Mouse (Mus musculus): Measurements from ENCODE around the gene Ninl.
"Not testable (repeated sequence)": the region's sequence is repeated elsewhere in the genome, so short reads cannot be mapped to it uniquely, and the experiment has no call there.

The Ninl gene

GRCm38 (mm10) chr2:150947880-150948611 lies 91.1 kb downstream of the Ninl start:
- DNase-seq, result not testable (repeated sequence)

DNA sequence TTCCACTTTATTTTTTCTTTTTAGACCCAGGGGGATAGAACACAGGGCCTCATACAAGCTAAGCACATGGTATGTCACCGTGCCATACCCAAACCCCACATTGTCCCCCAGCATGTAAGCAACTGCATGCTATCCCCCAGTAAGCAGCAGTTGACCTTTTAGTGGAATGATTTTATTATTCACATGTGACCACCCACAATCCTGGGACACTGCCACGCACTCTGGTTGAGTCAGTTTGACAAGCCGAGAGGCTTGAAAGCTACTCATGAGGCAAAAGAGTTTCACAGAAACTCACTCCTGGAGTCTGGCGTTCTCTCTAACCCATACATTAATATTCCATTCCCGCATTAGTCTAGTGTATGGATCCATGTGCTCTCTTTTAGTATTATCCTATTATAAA lies 91.8 kb downstream of the Ninl start:
- not testable (repeated sequence) for DNase-seq

DNA sequence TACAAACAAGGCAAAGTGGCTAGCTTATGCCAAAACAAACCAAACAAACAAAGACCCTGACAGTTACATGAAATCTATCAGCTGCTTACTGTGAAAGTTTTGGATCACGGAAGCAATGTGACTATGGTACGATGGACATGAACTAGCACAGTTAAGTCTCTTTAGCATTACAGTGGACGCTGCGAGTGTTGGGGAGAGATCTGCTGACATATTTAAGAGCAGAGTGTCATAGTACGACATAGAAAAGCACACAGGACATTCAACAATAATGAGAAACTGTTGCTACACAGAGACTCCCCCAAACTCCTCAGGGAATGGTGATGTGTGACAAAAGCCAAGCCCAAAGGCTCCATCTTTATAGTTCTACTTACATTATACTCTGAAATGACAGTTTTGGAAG lies 95.2 kb downstream of the Ninl start:
- no peak for DNase-seq

DNA sequence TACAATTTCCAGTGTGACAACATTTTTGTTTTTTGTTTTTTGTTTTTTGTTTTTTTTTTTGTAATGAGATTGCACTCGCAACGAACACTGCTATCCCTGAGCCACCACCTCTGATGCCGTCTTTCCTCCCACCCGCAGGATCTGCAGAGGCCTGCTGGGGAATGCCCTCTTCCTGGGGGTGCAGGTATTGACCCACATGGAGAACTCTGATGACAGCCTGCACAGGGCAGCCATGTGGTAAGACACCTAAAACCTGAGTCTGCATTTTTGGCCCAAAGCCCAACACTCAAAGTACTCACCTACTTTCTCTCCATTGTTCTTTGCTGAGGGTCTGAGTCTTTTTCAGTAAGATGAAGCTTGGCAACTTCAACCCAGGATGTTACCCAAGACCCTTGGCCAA lies 104.5 kb downstream of the Ninl start:
- DNase-seq, result no peak

DNA sequence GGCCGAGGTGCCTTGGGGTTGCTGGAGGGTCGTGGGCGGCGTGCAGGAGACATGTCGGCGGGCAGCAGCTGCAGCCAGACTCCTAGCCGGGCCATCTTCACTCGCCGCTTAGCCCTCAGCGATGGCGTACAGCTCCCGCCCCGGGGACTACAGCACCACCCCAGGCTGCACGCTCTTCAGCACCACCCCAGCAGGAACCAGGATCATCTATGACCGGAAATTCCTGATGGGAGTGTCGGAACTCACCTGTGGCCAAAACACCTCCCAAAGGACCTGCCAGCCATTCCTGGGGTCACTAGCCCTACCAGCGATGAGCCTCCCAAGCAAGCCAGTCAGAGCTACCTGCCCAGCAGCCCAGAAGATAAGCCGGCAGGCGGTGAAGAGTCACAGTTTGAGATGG lies 105.7 kb downstream of the Ninl start:
- DNase-seq, result no peak

GRCm38 (mm10) chr2:150930806-150931205 lies 108.4 kb downstream of the Ninl start:
- DNase-seq, result no peak

- no peak for DNase-seq
Measured at GRCm38 (mm10) chr2:150929156-150929555, 110.0 kb downstream of the Ninl start.

DNA sequence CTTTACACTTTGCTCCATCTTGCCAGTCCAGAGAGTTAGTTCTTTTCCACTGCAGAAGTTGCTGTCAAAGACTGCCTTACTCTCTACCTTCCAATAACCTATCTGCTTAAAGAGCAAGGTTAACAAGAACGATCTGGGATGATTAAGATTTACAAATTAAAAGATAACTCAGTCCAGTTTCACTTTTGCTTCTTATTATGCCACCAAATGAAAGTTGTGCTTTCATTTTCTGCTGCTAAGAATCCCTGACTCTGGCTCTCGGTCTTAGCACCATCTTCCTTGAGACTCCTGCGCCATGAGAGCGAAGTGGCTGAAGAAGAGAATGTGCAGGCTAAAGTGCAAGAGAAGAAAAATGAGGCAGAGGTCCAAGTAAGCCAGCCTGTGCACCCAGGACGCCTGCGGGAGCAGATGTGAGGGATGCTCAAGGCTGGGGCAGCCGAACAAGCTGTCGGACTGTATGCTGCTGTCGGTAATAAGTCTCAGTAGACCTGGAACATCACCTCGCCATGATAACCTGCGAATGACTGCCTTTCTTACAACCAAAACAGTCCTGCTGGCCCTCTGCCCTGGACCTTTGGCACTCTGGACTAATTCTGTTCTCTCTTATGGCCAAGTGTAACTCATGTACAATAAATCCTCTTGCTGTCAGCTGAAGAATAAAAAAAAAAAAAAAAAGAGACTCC lies 112.0 kb downstream of the Ninl start:
- no peak for DNase-seq

GRCm38 (mm10) chr2:150923505-150923904 lies 115.7 kb downstream of the Ninl start:
- no peak for DNase-seq

GRCm38 (mm10) chr2:150923026-150923425 lies 116.2 kb downstream of the Ninl start:
- DNase-seq, result no peak

DNA sequence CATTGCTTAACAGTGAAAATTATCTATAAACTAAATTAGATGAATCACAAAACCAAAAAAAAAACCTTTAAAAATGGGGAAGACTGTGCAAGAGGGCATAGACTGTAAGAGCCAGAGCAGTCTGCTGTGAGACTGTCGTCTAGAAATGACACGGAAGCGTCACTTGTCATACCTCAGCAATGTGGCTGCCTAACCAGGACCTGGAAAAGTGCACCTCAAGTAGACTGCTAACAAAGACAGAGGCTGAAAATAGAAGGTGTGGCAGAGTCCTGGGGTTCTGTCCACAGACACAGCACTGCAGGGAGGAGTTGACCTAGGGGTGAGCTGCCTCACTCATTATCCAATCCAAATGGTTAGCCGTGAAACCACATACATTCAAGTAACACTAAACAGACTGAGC lies 117.0 kb downstream of the Ninl start:
- no peak for DNase-seq

DNA sequence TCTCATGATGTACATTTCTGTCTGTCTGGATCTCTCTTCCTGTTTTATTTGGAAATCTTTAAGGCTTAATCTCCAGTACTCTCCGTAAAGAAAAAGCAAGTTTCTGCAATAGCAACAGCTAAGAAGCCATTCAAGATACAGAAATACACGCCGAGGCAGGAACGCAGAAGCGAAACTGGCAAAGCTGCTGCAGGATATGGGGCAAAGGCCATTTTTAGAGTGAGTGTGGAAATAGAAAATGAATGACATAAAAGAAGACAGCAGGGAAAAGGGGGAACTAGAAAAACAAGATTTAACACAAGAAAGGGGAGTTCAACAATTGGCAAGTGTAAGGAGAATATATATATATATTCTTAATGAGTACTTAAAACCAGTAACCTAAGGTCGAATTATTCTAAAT lies 117.5 kb downstream of the Ninl start:
- no peak for DNase-seq

DNA sequence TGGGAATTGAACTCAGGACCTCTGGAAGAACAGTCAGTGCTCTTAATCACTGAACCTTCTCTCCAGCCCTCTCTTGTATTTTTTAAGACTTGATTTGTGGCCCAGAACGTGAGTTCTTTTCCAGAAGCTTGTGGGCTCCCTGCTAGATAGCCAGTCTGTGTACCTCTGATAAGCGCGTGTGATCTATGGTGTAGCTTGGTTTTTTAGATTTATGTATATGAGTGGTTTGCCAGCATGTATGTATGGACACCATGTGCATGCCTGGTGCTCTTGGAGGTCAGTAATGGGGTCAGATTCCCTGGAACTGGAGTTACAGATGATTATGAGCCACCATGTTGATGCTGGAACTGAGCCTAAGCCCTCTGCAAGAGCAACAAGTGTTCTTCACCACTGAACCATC lies 118.6 kb downstream of the Ninl start:
- DNase-seq, result no peak

- DNase-seq, result no peak
Measured at GRCm38 (mm10) chr2:150918720-150919119, 120.5 kb downstream of the Ninl start.

GRCm38 (mm10) chr2:150915786-150916185 lies 123.4 kb downstream of the Ninl start:
- DNase-seq, result no peak

DNA sequence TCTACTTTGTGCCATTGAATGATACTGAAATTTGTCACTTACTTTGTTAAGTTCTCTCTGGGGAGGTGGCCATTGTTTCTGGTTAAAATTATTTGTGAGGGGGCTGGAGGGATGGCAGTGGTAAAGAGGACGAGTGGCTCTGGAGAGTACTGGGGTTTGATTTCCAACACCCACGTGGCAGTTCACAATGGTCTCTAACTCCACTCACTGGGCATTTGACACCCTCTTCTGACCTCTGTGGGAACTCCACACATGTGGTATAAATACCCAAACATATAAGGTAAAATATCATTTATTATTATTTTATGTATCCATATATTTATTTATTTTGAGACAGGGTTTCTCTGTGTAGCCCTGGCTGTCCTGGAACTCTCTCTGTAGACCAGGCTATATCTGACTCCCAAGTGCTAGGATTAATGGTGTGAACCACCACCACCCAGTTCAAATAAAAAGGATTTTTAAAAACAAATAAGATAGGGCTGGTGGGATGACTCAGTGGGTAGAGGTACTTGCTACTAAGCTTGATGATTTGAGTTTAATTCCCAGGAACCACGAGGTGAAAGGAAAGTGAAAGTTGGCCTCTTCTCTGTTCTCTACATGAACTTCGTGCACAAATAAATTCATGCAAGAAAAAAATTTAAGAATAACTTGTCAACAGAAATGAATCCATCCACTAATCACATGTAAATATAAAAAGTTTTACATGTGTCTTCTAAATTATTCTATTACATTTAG lies 124.2 kb downstream of the Ninl start:
- DNase-seq, result no peak

GRCm38 (mm10) chr2:150910295-150910881 lies 128.8 kb downstream of the Ninl start:
- no peak for DNase-seq

GRCm38 (mm10) chr2:150909429-150910039 lies 129.6 kb downstream of the Ninl start:
- peak; percentile 98 for DNase-seq

DNA sequence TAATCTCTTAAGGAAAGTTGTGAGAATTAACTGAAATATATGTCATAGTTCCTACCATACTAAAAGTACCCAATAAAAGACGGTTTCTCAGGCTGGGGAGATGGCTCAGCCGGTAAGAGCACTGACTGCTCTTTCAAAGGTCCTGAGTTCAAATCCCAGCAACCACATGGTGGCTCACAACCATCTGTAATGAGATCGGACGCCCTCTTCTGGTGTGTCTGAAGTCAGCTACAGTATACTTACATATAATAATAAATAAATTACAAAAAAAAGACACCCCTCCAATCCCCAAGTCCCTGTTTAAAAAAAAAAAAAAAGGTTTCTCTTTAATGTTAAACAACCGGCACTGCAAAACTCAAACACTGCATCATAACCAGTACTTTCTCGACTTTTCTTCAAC lies 130.3 kb downstream of the Ninl start:
- DNase-seq, result not testable (repeated sequence)

GRCm38 (mm10) chr2:150904936-150905450 lies 134.2 kb downstream of the Ninl start, which contains the start of gene Gins1:
TSS of gene Gins1 (plus strand) at chr2:150905400.
- DNase-seq, result no peak

GRCm38 (mm10) chr2:150904272-150904935 lies 134.8 kb downstream of the Ninl start, which contains the start of gene Abhd12:
TSS of gene Abhd12 (minus strand) at chr2:150904741.
- DNase-seq, result peak; percentile 99

DNA sequence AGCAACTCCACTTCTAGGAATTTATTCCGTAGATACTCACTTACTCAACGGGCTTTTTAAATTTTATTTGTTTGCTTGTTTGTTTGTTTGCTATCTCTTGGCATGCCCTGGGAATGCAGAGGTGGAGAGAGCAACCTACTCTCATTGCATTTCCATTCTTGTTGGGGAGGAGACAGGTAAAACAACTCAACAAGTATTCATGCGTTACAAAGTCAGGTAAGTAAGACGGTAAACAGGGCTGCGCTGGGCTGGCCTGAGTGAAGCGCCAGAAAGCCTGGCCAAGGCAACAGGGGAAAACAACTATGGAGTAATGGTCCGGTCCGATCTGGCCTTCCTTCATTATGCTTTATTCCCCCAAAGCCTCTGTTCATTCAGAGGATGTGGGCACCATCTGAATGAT lies 136.8 kb downstream of the Ninl start:
- no peak for DNase-seq

All from thymus, postnatal 4 days (tissue).